Mouse (Mus musculus) cerebellum, adult 11 months (tissue): ENCODE data around the gene Man1c1.

Source experiments
- DNase-seq: peaks from one replicate; pipeline ENCODE4 v3.0.0; 2022

Gene Man1c1

GRCm38 (mm10) chr4:134723251-134723650 lies 19.2 kb upstream of the Man1c1 start:
- no peak for DNase-seq

DNA sequence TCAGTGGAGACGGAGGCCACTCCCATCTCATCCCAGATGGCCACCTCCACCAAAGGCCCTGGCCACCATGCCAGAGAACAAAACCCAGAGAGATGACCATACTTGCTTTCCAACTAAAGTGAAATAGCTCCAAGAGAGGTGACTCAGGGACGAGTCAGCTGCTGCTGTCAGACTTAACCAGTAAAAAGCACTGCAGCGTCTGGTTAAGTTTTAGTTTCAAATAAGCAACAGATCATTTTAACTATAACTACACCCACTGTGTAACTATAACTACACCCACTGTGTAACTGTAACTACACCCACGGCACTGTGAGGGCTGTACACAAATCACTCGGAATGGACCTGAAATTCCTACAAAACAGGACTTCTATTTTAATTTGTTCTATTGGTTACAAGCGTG lies 17.0 kb upstream of the Man1c1 start:
- DNase-seq = no peak

GRCm38 (mm10) chr4:134720371-134720770 lies 16.3 kb upstream of the Man1c1 start:
- DNase-seq = no peak

DNA sequence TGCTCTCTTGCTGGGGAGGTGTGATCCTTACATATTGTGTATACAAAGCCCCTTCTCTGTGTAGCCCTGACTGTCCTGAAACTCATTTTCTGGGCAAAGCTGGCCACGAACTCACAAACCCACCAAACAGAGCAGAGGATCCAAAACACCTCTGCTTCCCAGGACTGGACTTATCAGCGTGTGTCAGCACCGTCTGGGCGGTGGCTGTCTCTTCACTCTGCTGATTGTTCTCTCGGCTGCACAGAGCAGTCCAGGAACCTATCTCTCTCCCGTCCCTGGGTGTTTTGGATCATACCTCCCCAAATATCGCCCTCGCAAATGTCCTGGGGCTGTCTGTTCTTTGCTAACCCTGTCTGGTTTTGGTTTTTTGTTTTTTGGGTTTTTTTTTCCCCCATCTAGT lies 15.4 kb upstream of the Man1c1 start:
- DNase-seq = no peak

DNA sequence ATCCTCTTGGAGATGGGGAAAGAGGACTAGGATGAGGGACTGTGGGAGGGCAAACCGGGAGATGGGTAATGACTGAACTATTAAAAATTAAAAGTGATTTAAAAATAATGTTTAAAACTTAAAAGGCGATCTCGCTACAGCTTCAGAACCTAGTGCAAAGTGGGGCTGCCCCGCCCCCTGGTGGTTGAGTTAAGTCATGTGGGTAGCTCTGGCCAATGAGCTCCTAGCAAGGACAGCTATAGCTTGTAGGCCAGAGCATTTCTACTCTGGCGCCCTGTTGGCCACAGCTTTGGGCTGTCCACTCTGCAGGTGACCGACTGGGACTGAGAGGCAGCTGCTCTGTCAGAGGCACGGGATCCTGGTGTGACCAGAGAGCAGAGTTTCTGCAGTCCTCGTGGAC lies 9.8 kb upstream of the Man1c1 start:
- DNase-seq = peak; percentile 79

- DNase-seq = no peak
These were observed 1.2 kb upstream of the Man1c1 start for GRCm38 (mm10) chr4:134705311-134705710.

- DNase-seq = no peak
These were observed 500 bp upstream of the Man1c1 start for GRCm38 (mm10) chr4:134704590-134704989.

DNA sequence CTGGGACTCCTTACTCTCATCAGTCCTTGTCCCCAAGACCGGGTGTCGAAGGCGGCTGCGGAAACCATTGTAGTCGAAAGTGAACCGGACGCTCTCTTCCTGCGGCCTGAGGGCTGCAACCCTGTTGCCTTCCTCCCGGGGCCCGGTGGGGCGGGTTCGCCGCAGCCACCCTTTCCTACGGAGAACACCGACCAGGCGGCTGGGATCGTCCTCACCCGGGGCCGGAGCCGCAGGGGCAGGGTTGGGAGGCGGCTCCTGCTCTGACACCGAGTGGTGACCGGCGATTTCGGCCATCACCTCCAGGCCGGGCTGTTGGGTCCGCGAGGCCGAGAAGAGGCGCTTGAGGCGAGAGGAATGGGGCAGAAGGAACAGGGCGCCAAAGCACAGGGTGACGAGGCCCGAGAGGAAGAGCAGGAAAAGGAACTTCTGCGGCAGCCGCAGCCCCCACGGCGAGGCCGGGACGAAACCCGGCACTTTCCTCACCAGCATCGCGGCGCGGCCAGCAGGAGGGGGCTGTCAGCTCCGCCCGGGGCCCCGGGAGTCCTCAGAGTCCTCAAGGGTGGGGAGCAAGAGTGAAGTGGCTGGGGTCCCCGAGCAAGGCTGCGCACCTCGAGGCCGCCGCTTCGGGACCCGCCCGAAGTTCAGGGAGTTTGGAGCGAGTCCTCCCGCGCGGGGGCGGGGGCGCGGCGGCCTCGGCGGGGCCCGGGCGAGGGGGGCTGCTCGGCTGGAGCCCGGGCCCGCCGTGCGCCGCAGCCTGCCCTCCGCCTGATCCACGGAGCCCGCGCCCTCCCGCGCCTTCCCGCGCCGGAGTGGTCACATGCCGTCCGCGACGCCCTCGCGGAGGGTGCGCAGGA lies 882 bp downstream of the Man1c1 start:
- DNase-seq = peak; percentile 57

DNA sequence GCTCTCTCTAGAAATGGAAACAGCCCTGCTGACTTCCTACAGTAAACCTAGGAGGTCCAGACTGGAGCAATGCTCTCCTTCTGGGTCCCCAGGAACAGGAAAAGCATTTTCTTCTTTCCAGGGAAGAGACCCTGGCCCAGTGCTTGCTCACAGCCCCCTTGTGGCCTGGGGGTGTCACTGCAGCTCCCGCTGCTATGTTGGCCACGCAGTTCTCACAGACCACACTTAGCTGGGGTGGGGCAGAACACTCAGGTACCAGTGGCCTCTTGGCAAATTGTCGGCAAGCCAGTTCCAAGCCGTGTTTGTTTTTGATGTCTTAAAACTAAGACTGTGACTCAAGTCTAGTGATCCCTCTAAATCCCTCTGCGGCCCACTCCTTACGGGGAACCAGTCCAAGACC lies 2.2 kb downstream of the Man1c1 start:
- DNase-seq = peak; percentile 78

DNA sequence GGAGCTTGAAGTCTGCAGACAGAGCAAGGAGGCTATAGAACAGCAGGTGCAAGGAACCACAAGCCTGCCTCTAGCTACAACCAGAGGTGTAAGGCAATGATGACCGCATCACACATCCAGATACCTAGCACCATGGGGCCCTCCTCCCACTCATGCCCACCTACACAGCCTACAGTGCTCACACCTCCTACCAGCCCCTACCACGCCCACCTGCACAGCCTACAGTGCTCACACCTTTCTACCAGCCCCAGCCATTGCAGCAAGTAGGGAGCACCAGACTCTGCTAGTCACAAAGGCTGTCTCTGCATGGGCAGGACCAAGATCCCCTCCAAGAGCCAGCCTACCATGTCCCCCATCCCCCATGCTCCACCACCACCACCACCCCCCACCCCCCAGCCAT lies 3.2 kb downstream of the Man1c1 start:
- no peak for DNase-seq

GRCm38 (mm10) chr4:134693202-134693940 lies 10.7 kb downstream of the Man1c1 start:
- no peak for DNase-seq

- no peak for DNase-seq
These were observed 11.7 kb downstream of the Man1c1 start for GRCm38 (mm10) chr4:134692388-134692787.

GRCm38 (mm10) chr4:134686022-134686661 lies 17.9 kb downstream of the Man1c1 start:
- DNase-seq = no peak

- no peak for DNase-seq
These were observed 19.3 kb downstream of the Man1c1 start for GRCm38 (mm10) chr4:134684637-134685338.

- DNase-seq = no peak
These were observed 20.2 kb downstream of the Man1c1 start for GRCm38 (mm10) chr4:134683892-134684291.

GRCm38 (mm10) chr4:134683008-134683407 lies 21.1 kb downstream of the Man1c1 start:
- no peak for DNase-seq

DNA sequence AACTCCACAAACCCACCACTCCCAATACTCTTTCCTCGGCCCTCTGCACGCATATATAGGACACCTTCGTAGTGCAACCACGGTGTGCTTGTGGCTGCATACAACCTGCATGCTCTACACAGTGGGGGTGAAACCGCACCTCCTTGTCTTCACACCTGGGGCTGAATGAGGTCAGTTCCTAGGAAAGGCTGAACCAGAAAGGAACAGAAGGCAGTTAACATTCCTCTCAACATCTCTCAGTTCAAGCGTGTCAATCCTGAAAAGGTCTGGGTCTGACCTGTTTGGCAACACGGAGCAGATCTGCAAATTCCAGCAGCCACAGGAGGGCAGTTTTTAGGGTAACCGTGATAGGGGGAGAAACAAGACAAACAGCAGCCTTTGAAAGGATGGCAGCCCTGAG lies 21.7 kb downstream of the Man1c1 start:
- no peak for DNase-seq

DNA sequence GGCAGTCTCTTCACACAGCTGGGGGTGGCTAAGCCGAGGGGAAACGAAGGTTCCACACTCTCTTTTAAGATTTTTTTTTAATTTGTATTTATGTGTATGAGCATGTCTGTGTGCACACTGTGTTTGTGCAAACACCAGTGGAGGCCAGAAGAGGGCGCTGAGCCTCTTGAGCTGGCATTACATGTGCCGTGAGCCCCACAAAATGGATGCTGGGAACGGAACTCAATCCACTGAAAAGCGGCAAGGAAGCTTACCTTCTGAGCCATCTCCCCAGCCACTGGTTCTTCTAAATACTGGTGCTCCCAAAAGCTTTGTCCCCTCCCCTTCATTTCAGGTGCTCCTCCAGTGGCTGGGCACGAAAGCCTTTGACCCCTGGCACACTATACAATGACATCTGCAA lies 22.3 kb downstream of the Man1c1 start:
- no peak for DNase-seq

GRCm38 (mm10) chr4:134677556-134678508 lies 26.3 kb downstream of the Man1c1 start:
- DNase-seq = peak; percentile 84

DNA sequence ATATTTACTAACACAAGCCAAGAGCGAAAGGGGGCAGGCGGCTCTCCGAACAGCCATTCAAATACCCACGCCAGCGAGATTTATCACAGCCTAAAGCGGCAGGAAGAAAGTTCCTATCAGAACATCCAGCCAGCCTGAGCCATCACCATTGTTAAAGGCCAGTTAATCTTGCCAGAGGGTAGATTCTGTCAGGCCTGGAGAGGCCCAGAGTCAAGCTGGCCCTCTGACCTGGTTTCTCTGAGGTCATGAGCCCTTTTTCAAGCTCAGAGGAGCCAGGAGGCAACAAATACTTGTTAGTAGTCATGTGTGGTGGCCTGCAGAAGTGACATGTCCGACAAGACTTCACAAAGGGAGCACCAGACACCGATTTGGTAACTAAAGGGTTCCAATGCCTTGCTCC lies 28.3 kb downstream of the Man1c1 start:
- DNase-seq = no peak

DNA sequence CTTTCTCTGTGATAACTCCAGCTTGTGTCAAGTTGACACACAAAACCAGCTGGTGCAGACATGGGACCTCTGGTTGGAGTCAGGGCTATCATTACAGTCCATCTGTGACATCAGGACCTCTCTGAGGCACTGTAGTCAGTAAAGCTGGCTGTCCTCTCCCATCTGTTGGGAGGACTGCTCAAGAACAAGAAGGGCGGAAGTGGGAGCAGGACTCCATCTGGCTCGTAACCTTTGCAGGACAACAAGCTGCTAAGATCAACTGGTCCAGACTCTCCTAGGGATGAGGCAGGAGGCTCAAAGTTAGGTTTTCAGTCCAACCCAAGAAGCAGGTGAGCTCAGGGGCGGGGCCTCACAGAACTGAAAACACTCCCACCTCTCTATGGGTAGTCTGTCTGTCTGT lies 29.1 kb downstream of the Man1c1 start:
- no peak for DNase-seq
